Mouse (Mus musculus) yolk sac, embryonic 10.5 days (tissue): ENCODE measurements at regions not wholly inside any gene's neighbourhood (a gene's known extent, or its start where the extent isn't known, plus 50 kb on each side); places are given as distances from the start of the nearest gene placed in this dataset.

Experiments
- DNase-seq: peaks from one replicate; pipeline ENCODE4 v3.0.0-alpha.2; 2017; ENCODE audit warnings: low spot score

GRCm38 (mm10) chr11:93808431-93808830 is 77.1 kb downstream of the Utp18 start:
- no peak for DNase-seq

GRCm38 (mm10) chr11:93807205-93807604 is 78.4 kb downstream of the Utp18 start:
- DNase-seq = no peak

GRCm38 (mm10) chr11:93771143-93771940 is 114.2 kb downstream of the Utp18 start:
- DNase-seq = no peak

- DNase-seq = no peak
Observed at GRCm38 (mm10) chr11:93765961-93766360, 119.6 kb downstream of the Utp18 start.

- peak; percentile 16 for DNase-seq
Observed at GRCm38 (mm10) chr11:93762832-93763530, 122.6 kb downstream of the Utp18 start.

GRCm38 (mm10) chr11:93757825-93758224 is 127.7 kb downstream of the Utp18 start:
- DNase-seq = no peak

GRCm38 (mm10) chr11:93736618-93737017 is 148.9 kb downstream of the Utp18 start:
- DNase-seq = no peak

GRCm38 (mm10) chr11:93733568-93734185 is 151.9 kb downstream of the Utp18 start:
- peak; percentile 2 for DNase-seq

- DNase-seq = no peak
Observed at GRCm38 (mm10) chr11:93729119-93729518, 156.4 kb downstream of the Utp18 start.

GRCm38 (mm10) chr11:93725242-93725641 is 160.3 kb downstream of the Utp18 start:
- no peak for DNase-seq

GRCm38 (mm10) chr11:93719141-93719540 is 166.4 kb downstream of the Utp18 start:
- DNase-seq = no peak

GRCm38 (mm10) chr11:93709686-93710085 is 175.9 kb downstream of the Utp18 start:
- DNase-seq = no peak

GRCm38 (mm10) chr11:93696982-93697541 is 188.5 kb downstream of the Utp18 start:
- DNase-seq = no peak

- DNase-seq = no peak
Observed at GRCm38 (mm10) chr11:93696096-93696890, 189.3 kb downstream of the Utp18 start.

- no peak for DNase-seq
Observed at GRCm38 (mm10) chr11:93683691-93684090, 201.9 kb downstream of the Utp18 start.

- DNase-seq = no peak
Observed at GRCm38 (mm10) chr11:93676299-93676698, 209.3 kb downstream of the Utp18 start.

- DNase-seq = no peak
Observed at GRCm38 (mm10) chr11:93672025-93672424, 213.5 kb downstream of the Utp18 start.

- no peak for DNase-seq
Observed at GRCm38 (mm10) chr11:93661657-93662056, 223.9 kb downstream of the Utp18 start.

- DNase-seq = no peak
Observed at GRCm38 (mm10) chr11:93660379-93660778, 225.2 kb downstream of the Utp18 start.

- no peak for DNase-seq
Observed at GRCm38 (mm10) chr11:93658719-93659118, 226.8 kb downstream of the Utp18 start.

GRCm38 (mm10) chr11:93655602-93656239 is 229.8 kb downstream of the Utp18 start:
- DNase-seq = no peak
